Mouse (Mus musculus) kidney, embryonic 15.5 days (tissue): ENCODE results near the gene Cc2d1a. TPM values are rescaled to one million over a fixed set of nuclear protein-coding genes. Genes with fewer than 3 reads are reported as not detected.

Source experiments
- ATAC-seq: fragments of 200-750 bp; cut with Nextera tagmentation; replicated peaks from 2 replicates; pipeline ENCODE4 v1.8.0; 2017; ENCODE audit warnings: moderate TSS enrichment; ENCODE audit not compliant: low FRiP score
- H3K27ac ChIP-seq: fragments of 300-500 bp; sonication (generic); 2 replicates; pipeline ENCODE4 v1.5.1; 2015; ENCODE audit warnings: mild to moderate bottlenecking, inconsistent platforms
- H3K27me3 ChIP-seq: fragments of 300-500 bp; sonication (generic); 2 replicates; pipeline ENCODE4 v1.6.1; 2015; ENCODE audit warnings: inconsistent platforms
- H3K36me3 ChIP-seq: fragments of 300-500 bp; sonication (generic); 2 replicates; pipeline ENCODE4 v1.6.1; 2015; ENCODE audit warnings: inconsistent platforms
- H3K4me1 ChIP-seq: fragments of 300-500 bp; sonication (generic); 2 replicates; pipeline ENCODE4 v1.6.1; 2015; ENCODE audit warnings: inconsistent platforms
- H3K4me2 ChIP-seq: fragments of 300-500 bp; sonication (generic); 2 replicates; pipeline ENCODE4 v1.6.1; 2015; ENCODE audit warnings: moderate library complexity, mild to moderate bottlenecking, inconsistent platforms
- H3K4me3 ChIP-seq: fragments of 300-500 bp; sonication (generic); replicated peaks from 2 replicates; pipeline ENCODE4 v1.5.1; 2015; ENCODE audit warnings: mild to moderate bottlenecking, inconsistent platforms
- H3K9ac ChIP-seq: fragments of 300-500 bp; sonication (generic); 2 replicates; pipeline ENCODE4 v1.6.1; 2015; ENCODE audit warnings: mild to moderate bottlenecking, inconsistent platforms
- H3K9me3 ChIP-seq: fragments of 300-500 bp; sonication (generic); replicated peaks from 2 replicates; pipeline ENCODE4 v1.6.1; 2016; ENCODE audit warnings: inconsistent platforms
- WGBS: fragments of 180-500 bp; shearing (Covaris S2); methylation state at CpG from one replicate; pipeline ENCODE4 v1.1.7; 2015; ENCODE audit warnings: mixed read lengths; 5-methylcytosine and 5-hydroxymethylcytosine counted together
- polyA plus RNA-seq: library from polyadenylated mRNA; unstranded; fragments of >200 nt; fragmentation: Nextera tagmentation; extraction: Ambion mirVana; gene quantifications from 2 replicates; pipeline ENCODE4 v1.2.1, GENCODE M21; 2015

The Cc2d1a gene
- polyA plus RNA-seq: 22.0 and 28.7 TPM in 2 replicates

DNA sequence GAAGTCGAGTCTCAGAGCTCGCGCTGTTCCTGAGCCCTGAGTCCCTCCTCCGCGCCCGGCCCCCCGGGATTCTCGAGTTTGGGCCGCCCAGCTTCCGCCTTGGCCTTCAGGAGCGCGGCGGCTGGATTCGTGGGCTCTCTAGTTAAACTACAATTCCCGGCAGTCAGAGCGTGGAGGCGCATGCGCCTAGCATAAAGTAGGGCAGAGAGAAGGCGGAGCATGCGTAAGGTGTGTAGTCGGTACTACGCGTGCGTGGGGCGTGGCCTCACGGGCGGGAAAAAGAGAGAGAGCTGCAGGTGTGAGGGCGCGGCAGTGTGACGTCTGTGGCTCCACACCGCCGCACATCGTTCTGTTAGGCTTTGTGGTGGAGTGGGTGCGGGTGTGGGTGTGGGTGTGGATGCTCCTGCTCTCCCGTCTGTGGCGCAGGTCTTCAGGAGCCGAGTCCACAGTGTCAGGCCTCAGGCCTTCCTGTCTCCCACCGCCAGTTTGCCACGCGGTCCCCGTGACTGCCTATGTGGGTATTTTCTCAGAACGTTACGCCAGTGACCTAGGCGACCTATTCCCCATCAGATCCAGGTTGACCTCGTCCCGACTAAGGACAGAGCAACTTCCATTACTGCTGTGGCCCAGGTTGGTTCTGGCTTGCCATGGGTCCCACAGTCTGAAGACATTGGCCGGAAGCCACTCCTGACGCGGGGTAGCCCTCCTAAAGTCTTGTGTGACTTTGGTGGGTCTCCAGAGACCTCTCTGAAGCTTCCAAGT, at the start of gene Cc2d1a, which contains the start of gene 4930432K21Rik:
Gene Cc2d1a (minus strand): TSS at position 168 of the 762 bp plus-strand sequence.
Gene 4930432K21Rik (plus strand): TSS at position 257 of the 762 bp plus-strand sequence.
- peak within 1 kb of the TSS; percentile 72 for H3K4me3 ChIP-seq
- H3K36me3 ChIP-seq: peaks cover 23% of the 10 kb centered on the region
- H3K4me1 ChIP-seq: peaks cover 24% of the 10 kb centered on the region
- 16% methylated on average over 49 of the region's 49 CpGs for WGBS
- peak within 1 kb of the TSS; percentile 76 for H3K27ac ChIP-seq
- peak within 1 kb of the TSS; percentile 80 for H3K9ac ChIP-seq
- H3K9me3 ChIP-seq: no peaks in the 10 kb centered on the region
- ATAC-seq: peak; percentile 94
- H3K4me2 ChIP-seq: peak within 1 kb of the TSS; percentile 89
- no peaks in the 10 kb centered on the region for H3K27me3 ChIP-seq

DNA sequence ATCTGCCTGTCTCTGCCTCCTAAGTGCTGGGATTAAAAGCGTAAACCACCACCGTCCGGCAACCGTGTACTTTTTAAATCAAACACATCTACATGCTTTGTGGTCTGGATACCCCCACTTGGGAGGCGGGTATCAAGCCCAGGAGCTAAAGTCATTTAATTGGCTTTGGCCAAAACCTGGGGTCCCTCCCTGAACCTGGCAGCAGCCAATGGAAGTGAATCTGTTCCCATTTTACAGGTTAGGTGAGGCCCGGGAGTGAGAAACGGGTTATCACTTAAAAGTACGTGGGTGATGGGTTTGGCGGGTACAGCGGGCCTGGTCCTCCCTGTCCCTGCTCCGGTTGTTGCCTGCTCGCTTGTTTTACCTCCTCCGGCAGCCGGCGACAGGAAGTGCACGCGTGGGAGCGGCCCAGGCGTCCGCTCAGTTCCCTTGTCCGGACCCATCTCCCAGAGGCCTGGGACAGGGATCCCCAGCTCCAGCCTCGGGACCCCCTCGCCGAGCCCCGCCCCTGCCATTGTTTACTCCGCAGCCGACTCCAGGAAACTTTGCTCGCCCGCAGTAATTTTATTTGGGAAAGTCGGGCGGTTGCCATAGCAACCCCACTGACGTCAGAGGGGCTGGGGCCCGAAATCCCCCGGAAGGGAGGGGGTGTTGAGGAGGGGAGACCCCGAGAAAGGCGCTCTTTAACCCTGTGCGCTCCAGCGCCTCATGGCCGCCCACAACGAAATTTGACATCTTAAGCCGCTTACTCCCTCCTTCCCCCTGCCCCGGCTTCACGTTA, 49.6 kb upstream of the Cc2d1a start:
- Histone ChIP-seq H3K27ac (peak overlapping the region; percentile 97), H3K27me3 (no peaks in the 10 kb centered on the region), H3K9me3 (no peaks in the 10 kb centered on the region), H3K4me3 (peak overlapping the region; percentile 56), H3K4me2 (peak overlapping the region; percentile 64), H3K9ac (peak overlapping the region; percentile 52), H3K4me1 (peaks cover 62% of the 10 kb centered on the region), H3K36me3 (no peaks in the 10 kb centered on the region)
- peak; percentile 47 for ATAC-seq
- WGBS: 2% methylated on average over 43 of the region's 43 CpGs

DNA sequence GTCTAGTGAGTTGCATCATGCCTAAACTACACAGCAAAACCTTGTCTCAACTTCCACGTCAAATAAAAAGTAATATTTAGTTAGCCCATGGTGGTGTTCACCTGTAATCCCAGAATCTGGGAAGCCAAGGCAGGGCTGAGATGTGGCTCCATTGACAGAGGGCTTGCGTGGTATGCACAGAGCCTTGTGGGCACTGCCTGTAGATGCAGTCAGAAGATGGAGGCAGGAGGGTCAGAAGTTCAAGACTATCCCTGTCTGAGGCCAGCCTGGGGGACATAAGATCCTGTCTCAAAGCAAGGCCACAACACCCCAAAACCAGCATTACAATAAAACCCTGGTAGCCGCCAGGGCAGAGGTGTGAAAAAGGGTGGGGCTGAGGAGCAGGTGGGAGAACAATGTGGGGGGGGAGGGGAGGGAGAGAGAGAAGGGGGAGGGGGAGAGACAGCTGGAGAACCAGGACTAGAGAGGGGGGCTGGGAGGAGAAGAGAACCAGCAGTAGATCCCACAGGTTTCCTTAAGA, 46.5 kb upstream of the Cc2d1a start:
- ATAC-seq: no peak
- Histone ChIP-seq H3K27me3 (no peaks in the 10 kb centered on the region), H3K9me3 (no peaks in the 10 kb centered on the region), H3K4me3 (no peak overlapping the region), H3K4me2 (no peak overlapping the region), H3K36me3 (no peaks in the 10 kb centered on the region), H3K27ac (no peak overlapping the region), H3K4me1 (peaks cover 48% of the 10 kb centered on the region), H3K9ac (no peak overlapping the region)
- 83% methylated on average over 3 of the region's 3 CpGs for WGBS

DNA sequence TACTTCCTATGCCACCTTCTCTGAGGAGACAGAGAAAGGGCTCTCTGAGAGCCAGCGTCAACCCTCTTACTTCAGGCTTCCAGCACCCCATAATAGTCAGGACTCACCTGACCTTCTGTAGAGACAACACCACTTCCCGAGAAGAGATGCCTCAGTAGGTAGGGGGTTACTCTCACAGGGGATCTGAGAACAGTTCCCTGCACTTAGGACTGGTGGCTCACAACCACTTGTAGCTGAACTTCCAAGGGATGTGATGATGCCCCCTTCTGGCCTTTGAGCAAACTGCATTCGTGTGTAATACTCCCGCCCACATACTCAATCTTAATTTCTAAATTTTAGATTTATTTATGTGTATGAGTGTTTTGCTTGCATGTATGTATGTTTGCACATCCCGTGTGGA, 45.8 kb upstream of the Cc2d1a start:
- Histone ChIP-seq H3K9ac (no peak overlapping the region), H3K27ac (0 out of 2 replicates have a peak overlapping the region, but pooled peaks have one; percentile 38), H3K4me2 (no peak overlapping the region), H3K4me1 (peaks cover 44% of the 10 kb centered on the region), H3K4me3 (no peak overlapping the region), H3K27me3 (no peaks in the 10 kb centered on the region), H3K9me3 (no peaks in the 10 kb centered on the region), H3K36me3 (no peaks in the 10 kb centered on the region)
- WGBS: 88% methylated on average over 5 of the region's 5 CpGs
- no peak for ATAC-seq

DNA sequence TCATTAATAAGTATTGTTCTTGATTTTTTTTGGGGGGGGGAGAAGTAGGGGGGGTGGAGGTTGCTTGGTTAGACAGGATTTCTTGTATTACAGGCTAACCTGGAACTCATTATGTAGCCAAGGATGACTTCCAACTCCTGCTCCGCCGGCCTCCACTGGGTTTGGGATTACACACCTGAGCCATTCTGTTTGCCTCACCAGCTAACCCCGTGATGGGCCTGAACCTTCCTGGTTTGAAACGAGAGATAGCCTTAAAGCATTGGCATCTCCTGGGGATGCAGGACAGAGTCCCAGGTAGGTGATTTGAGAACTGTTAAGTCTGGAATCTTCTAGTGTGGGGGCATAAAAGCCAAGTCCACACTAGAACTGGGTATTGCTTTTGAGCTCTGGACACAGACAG, 45.4 kb upstream of the Cc2d1a start:
- 0 out of 2 replicates have a peak overlapping the region, but pooled peaks have one; percentile 83 for H3K27ac ChIP-seq
- no peak for ATAC-seq
- no peaks in the 10 kb centered on the region for H3K27me3 ChIP-seq
- H3K4me1 ChIP-seq: peaks cover 41% of the 10 kb centered on the region
- H3K4me3 ChIP-seq: no peak overlapping the region
- no peak overlapping the region for H3K9ac ChIP-seq
- no peaks in the 10 kb centered on the region for H3K36me3 ChIP-seq
- H3K9me3 ChIP-seq: no peaks in the 10 kb centered on the region
- WGBS: 69% methylated on average over 4 of the region's 4 CpGs
- peak overlapping the region; percentile 59; the same call in 1 of the 2 replicates for H3K4me2 ChIP-seq

DNA sequence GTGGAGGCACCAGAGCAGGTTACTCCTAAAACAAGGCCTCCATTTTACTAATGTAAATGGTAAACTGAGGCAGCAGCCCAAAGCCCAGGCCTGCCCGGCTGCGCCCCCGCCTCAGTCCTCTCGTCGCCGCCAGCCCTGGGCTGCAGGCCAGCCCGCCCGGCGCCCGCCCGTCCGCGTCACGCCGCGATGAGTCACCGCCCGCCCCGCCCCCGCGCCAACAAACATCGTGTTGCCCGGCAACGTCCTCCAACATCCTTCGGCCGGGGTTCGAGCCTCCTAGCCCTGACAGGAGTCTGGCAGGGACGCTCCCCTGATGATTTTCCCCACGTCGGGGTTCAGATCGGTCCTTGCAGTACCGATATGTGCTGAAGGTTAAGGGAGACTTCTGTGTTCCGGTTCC, 44.8 kb upstream of the Cc2d1a start:
- Histone ChIP-seq H3K36me3 (no peaks in the 10 kb centered on the region), H3K27me3 (no peaks in the 10 kb centered on the region), H3K4me3 (peak overlapping the region; percentile 31), H3K27ac (peak overlapping the region; percentile 83), H3K4me2 (peak overlapping the region; percentile 59), H3K4me1 (peaks cover 35% of the 10 kb centered on the region), H3K9me3 (no peaks in the 10 kb centered on the region), H3K9ac (peak overlapping the region; percentile 19; the same call in 1 of the 2 replicates)
- 4% methylated on average over 32 of the region's 33 CpGs for WGBS
- peak; percentile 61 for ATAC-seq

DNA sequence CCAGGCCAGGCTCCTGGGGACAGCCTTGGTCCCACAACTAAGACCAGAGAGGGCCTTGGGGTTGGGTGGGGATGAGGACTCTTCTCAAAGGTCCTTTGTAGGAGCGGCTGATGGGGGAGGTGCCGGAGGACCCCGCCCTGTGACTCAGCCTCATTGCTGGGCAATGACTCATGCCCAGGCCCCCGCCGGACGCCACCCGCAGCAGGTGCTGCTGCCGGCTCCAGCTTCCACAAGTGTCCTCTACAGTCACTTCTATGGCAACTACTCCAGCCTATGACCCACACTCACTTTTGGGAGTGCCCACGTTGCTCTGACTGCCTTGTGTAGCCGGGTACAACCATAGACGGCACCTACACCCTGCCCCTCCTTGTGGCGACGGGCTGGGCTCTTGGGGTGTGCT, 44.3 kb upstream of the Cc2d1a start:
- WGBS: 23% methylated on average over 13 of the region's 13 CpGs
- Histone ChIP-seq H3K27ac (peak overlapping the region; percentile 83), H3K4me3 (peak overlapping the region; percentile 31), H3K9ac (peak overlapping the region; percentile 19; the same call in 1 of the 2 replicates), H3K4me2 (peak overlapping the region; percentile 59), H3K9me3 (no peaks in the 10 kb centered on the region), H3K4me1 (peaks cover 35% of the 10 kb centered on the region), H3K36me3 (no peaks in the 10 kb centered on the region), H3K27me3 (no peaks in the 10 kb centered on the region)
- ATAC-seq: peak; percentile 71

DNA sequence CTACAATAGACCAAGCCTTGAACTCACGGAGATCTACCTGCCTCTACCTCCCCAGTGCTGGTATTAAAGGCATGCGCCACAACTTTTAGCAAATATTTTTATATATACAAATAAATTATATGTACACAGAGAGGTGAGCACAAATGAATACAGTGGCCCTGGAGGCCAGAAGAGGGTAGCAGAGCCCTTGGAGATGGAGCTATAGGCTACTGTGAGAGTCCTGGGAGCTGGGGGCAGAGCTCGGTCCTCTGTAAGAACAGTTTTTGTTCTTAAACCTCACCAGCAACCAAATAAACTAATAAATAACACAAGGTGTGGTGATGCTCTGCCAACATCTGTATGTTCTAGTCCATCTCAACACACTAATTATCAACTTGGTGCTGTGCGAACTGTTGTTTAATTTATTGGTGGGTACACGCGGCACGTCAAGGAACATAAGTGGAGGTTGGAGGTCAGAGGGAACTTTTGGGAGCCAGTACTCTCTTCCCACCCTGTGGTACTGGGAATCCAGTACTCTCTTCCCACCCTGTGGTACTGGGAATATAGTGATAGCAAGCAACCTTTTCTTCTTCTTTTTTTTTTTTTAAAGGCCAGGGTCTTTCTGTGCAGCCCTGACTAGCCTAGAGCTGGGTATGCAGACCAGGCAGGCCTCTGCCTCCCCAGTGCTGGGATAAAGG, 42.6 kb upstream of the Cc2d1a start:
- H3K36me3 ChIP-seq: no peaks in the 10 kb centered on the region
- ATAC-seq: no peak
- no peak overlapping the region for H3K9ac ChIP-seq
- H3K4me1 ChIP-seq: peaks cover 39% of the 10 kb centered on the region
- H3K27me3 ChIP-seq: no peaks in the 10 kb centered on the region
- H3K9me3 ChIP-seq: no peaks in the 10 kb centered on the region
- WGBS: 91% methylated on average over 7 of the region's 7 CpGs
- no peak overlapping the region for H3K4me2 ChIP-seq
- H3K4me3 ChIP-seq: no peak overlapping the region
- peak overlapping the region; percentile 5; the same call in 1 of the 2 replicates for H3K27ac ChIP-seq

DNA sequence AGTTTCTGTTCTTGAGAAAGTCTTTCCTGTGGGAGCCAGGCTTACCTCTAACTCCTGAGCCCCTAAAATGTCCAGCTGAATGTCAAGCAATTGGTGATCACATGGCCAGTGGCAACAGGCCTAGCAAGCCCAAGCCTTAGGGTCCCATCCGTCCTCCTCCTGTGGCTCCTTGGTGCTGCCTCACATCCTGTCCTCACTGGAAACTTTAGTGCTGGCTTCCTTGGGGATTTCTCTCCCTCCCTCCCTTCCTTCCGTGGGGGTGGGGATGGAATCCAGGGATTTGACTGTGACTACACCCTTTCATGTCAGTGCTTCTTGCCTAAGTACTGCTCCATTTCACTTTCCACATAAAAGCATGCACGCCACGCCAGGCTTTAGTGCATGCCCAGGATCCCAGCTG, 41.9 kb upstream of the Cc2d1a start:
- Histone ChIP-seq H3K9ac (0 out of 2 replicates have a peak overlapping the region, but pooled peaks have one; percentile 12), H3K27ac (peak overlapping the region; percentile 51; the same call in 1 of the 2 replicates), H3K4me1 (peaks cover 40% of the 10 kb centered on the region), H3K9me3 (no peaks in the 10 kb centered on the region), H3K36me3 (no peaks in the 10 kb centered on the region), H3K4me3 (no peak overlapping the region), H3K27me3 (no peaks in the 10 kb centered on the region), H3K4me2 (no peak overlapping the region)
- ATAC-seq: no peak
- 54% methylated on average over 4 of the region's 4 CpGs for WGBS

DNA sequence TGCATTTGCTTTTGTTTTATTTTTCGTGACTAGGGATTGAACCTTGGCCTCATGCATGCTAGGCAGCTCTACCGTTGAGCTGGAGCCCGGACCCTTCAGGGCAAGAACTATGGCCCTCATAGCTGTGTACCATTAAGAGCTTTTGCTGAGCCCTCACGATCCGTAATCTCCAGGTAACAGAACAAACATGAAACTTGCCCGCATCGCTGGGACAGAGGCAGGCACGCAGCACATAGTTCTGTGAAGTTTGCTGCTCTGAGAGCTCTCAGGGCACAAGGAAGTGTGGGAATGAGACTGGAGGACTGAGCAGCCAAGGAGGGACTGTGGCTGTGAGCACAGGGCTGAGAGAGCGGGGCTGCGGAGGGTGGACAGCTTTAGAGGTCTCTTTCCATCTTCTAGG, 40.9 kb upstream of the Cc2d1a start:
- no peak overlapping the region for H3K27ac ChIP-seq

DNA sequence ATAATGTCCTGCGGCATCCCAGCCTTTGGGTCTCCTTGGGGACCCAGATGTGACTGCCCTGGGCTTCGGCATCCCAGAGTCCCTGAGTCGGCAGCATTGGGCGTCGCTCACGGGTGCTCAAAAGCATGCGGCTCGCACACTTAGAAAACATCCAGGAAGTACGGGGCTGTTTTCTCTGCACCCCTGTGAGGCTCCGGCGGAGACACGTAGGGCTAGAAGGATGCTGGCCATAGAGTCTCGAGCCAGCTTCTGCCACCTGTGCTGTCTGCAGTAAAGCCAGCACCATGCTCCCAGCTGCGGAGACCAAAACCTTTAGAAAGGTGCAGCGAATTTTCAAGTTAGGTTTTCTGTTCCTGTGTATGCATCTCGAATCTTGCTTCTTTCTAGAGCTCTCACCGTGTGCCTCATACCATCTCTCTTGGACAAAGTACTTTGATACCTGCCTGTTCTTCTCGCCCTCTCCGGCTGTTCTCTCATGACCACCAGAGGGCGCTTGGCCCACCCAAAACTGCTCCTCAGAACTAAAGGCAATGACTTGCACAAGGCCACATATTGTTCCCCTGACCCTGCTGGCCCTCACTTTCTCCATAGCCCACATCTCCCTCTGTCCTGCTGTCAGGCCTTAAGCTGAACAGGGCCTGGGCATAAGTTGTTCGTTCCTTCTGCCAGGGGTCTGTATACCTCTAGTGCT, 39.5 kb upstream of the Cc2d1a start:
- H3K9ac ChIP-seq: peak overlapping the region; percentile 47
- no peaks in the 10 kb centered on the region for H3K27me3 ChIP-seq
- H3K4me2 ChIP-seq: peak overlapping the region; percentile 74
- no peak for ATAC-seq
- peak overlapping the region; percentile 39 for H3K4me3 ChIP-seq
- 3% methylated on average over 21 of the region's 21 CpGs for WGBS
- H3K4me1 ChIP-seq: peaks cover 46% of the 10 kb centered on the region
- no peaks in the 10 kb centered on the region for H3K36me3 ChIP-seq
- peak overlapping the region; percentile 54 for H3K27ac ChIP-seq
- H3K9me3 ChIP-seq: no peaks in the 10 kb centered on the region

More for the DNA sequence above, 40.9 kb upstream of the Cc2d1a start:
- ATAC-seq: no peak
- no peaks in the 10 kb centered on the region for H3K9me3 ChIP-seq
- H3K4me3 ChIP-seq: no peak overlapping the region
- no peaks in the 10 kb centered on the region for H3K27me3 ChIP-seq
- H3K36me3 ChIP-seq: no peaks in the 10 kb centered on the region
- no peak overlapping the region for H3K4me2 ChIP-seq
- WGBS: 83% methylated on average over 10 of the region's 10 CpGs
- no peak overlapping the region for H3K9ac ChIP-seq
- peaks cover 48% of the 10 kb centered on the region for H3K4me1 ChIP-seq
